Mouse (Mus musculus): ENCODE measurements around the gene Gm5414.

Gm5414 gene

GRCm38 (mm10) chr15:101627884-101628283 is at the start of gene Gm5414:
Gene Gm5414, minus strand, starts transcription at chr15:101628188.
- no peak for DNase-seq (ENCODE audit: low spot score in 2 of 2)

GRCm38 (mm10) chr15:101675978-101676377 is 48.0 kb upstream of the Gm5414 start:
- no peak for DNase-seq (ENCODE audit: low spot score in 2 of 2)

GRCm38 (mm10) chr15:101652736-101653265 is 24.8 kb upstream of the Gm5414 start:
- no peak for DNase-seq (ENCODE audit: low spot score in 2 of 2)

GRCm38 (mm10) chr15:101647280-101647679 is 19.3 kb upstream of the Gm5414 start, which contains the start of gene Gm5478:
Gene Gm5478, minus strand, starts transcription at chr15:101647380.
- no peak for DNase-seq (ENCODE audit: low spot score in 2 of 2)

GRCm38 (mm10) chr15:101599123-101599522 is 28.9 kb downstream of the Gm5414 start:
- DNase-seq (ENCODE audit: low spot score in 2 of 2): no peak

GRCm38 (mm10) chr15:101588216-101588615 is 39.8 kb downstream of the Gm5414 start:
- no peak for DNase-seq (ENCODE audit: low spot score in 2 of 2)

- DNase-seq (ENCODE audit: low spot score in 2 of 2): no peak
These were observed 43.5 kb downstream of the Gm5414 start for GRCm38 (mm10) chr15:101584456-101584855.

- no peak for DNase-seq (ENCODE audit: low spot score in 2 of 2)
These were observed 44.6 kb downstream of the Gm5414 start for GRCm38 (mm10) chr15:101583211-101583965.

- DNase-seq (ENCODE audit: low spot score in 2 of 2): peak in 1 of 2 experiments; percentile 25
These were observed 46.3 kb downstream of the Gm5414 start for GRCm38 (mm10) chr15:101581701-101582100.

- no peak for DNase-seq (ENCODE audit: low spot score in 2 of 2)
These were observed 52.5 kb downstream of the Gm5414 start for GRCm38 (mm10) chr15:101575506-101575905.

Measured in right cerebral cortex, postnatal 36 days (tissue).